10 mouse cellular contexts compared by ENCODE assay signal in genomic region chr11:65495034-65495433, GRCm38 (mm10).
A peak's percentile ranks its signal among the peaks of the same experiment; 100 is the strongest.
DNase-seq lines count a peak whose midpoint lies in the region; ATAC-seq lines count a peak whose summit lies in the region.
"Had no signal": no experiment of that assay in that cellular context is flagged by ENCODE, and none has a peak within 500 bp of the region (broad histone marks: within the 10 kb centered on the region; RNA-seq: fewer than 3 reads in every experiment).

No protein-coding gene starts in this region.

- H3K36me3 ChIP-seq in midbrain, embryonic 15.5 days (replicated peaks): no peaks in the 10 kb centered on the region

- H3K9ac ChIP-seq in midbrain, embryonic 15.5 days: no peak overlapping the region
- H3K9ac ChIP-seq: liver, embryonic 14.5 days had no signal

- H3K4me1 ChIP-seq in midbrain, embryonic 15.5 days: no peaks in the 10 kb centered on the region

- H3K4me3 ChIP-seq in midbrain, embryonic 15.5 days: no peak overlapping the region

- no peak for ATAC-seq in midbrain, embryonic 15.5 days (replicated peaks)

- H3K27ac ChIP-seq in midbrain, embryonic 15.5 days: no peak overlapping the region
- H3K27ac ChIP-seq: liver, embryonic 14.5 days had no signal

- intact Hi-C loops in heart, postnatal 14 days (cut with DNase I): no loop called here

- peak; percentile 14 for DNase-seq in heart, postnatal 4 days
- DNase-seq in heart, postnatal 14 days: no peak
- DNase-seq in embryo, embryonic 10 days (ENCODE audit: low spot score): peak; percentile 57
- DNase-seq in kidney, adult 18-20 months: peak; percentile 57
- DNase-seq in cerebellum, adult 9-10 months: no peak
- no peak for DNase-seq in spleen, postnatal 36 days (ENCODE audit: low spot score in 2 of 2)
- no peak for DNase-seq in cerebellum, adult 11-12 months
- DNase-seq: gastrocnemius, postnatal 14 days had no signal

- peak overlapping the region; percentile 12; the same call in 1 of the 2 replicates for H3K4me2 ChIP-seq in midbrain, embryonic 15.5 days

- WGBS in midbrain, embryonic 15.5 days: 18% methylated on average over 11 of the region's 11 CpGs

- H3K27me3 ChIP-seq in midbrain, embryonic 15.5 days (replicated peaks): no peaks in the 10 kb centered on the region

- no peaks in the 10 kb centered on the region for H3K9me3 ChIP-seq in midbrain, embryonic 15.5 days

Comparison
In these comparisons a context has a peak if more than half of its experiments do, and no peak if none do; other contexts are left out.
1. DNase-seq: peak in heart, postnatal 4 days (single experiment), embryo, embryonic 10 days (single experiment) and kidney, adult 18-20 months (single experiment); none in heart, postnatal 14 days (0 of 2), cerebellum, adult 9-10 months (single experiment), spleen, postnatal 36 days (0 of 2) and cerebellum, adult 11-12 months (single experiment).